Mouse (Mus musculus) midbrain, postnatal 0 days (tissue): ENCODE results near the gene Cop1. TPM values are rescaled to one million over a fixed set of nuclear protein-coding genes. Genes with fewer than 3 reads are reported as not detected.

Experiments
- ATAC-seq: fragments of 200-750 bp; cut with Nextera tagmentation; 2 replicates; pipeline ENCODE4 v1.8.0; 2017; ENCODE audit warnings: moderate number of reproducible peaks, mild to moderate bottlenecking, moderate TSS enrichment, moderate library complexity; ENCODE audit not compliant: low FRiP score
- DNase-seq: peaks from one replicate; pipeline ENCODE4 v3.0.0-alpha.2; 2015; ENCODE audit warnings: low spot score
- H3K27ac ChIP-seq: fragments of 300-500 bp; sonication (generic); 2 replicates; pipeline ENCODE4 v1.5.1; 2014; ENCODE audit warnings: low read depth, mild to moderate bottlenecking, low read length, mixed read lengths
- H3K27me3 ChIP-seq: fragments of 300-500 bp; sonication (generic); 2 replicates; pipeline ENCODE4 v1.6.1; 2014; ENCODE audit warnings: low read length, control low read depth, mixed read lengths; ENCODE audit not compliant: insufficient read depth
- H3K36me3 ChIP-seq: fragments of 300-500 bp; sonication (generic); 2 replicates; pipeline ENCODE4 v1.6.1; 2014; ENCODE audit warnings: low read length, control low read depth, mixed read lengths; ENCODE audit not compliant: insufficient read depth
- H3K4me1 ChIP-seq: fragments of 300-500 bp; sonication (generic); 2 replicates; pipeline ENCODE4 v1.6.1; 2014; ENCODE audit warnings: mild to moderate bottlenecking, control low read depth, antibody characterized with exemption, low read length, mixed read lengths; ENCODE audit not compliant: insufficient read depth
- H3K4me2 ChIP-seq: fragments of 300-500 bp; sonication (generic); 2 replicates; pipeline ENCODE4 v1.6.1; 2014; ENCODE audit warnings: low read depth, mild to moderate bottlenecking, low read length, mixed read lengths; ENCODE audit not compliant: poor library complexity, severe bottlenecking
- H3K4me3 ChIP-seq: fragments of 300-500 bp; sonication (generic); 2 replicates; pipeline ENCODE4 v1.5.1; 2014; ENCODE audit warnings: low read depth, mild to moderate bottlenecking, low read length, moderate library complexity
- H3K9ac ChIP-seq: fragments of 300-500 bp; sonication (generic); replicated peaks from 2 replicates; pipeline ENCODE4 v1.6.1; 2014; ENCODE audit warnings: mild to moderate bottlenecking, low read length, moderate library complexity, mixed read lengths; ENCODE audit not compliant: poor library complexity, severe bottlenecking
- H3K9me3 ChIP-seq: fragments of 300-500 bp; sonication (generic); 2 replicates; pipeline ENCODE4 v1.6.1; 2016; ENCODE audit warnings: low read length, control low read depth
- CTCF ChIP-seq: IDR thresholded peaks from 2 replicates; pipeline ENCODE4 v1.5.1; 2016; ENCODE audit warnings: antibody characterized with exemption, mild to moderate bottlenecking
- WGBS: fragments of 180-500 bp; shearing (Covaris S2); extraction: QIAGEN DNeasy Blood & Tissue Kit; methylation state at CpG from one replicate; pipeline ENCODE4 v1.1.7; 2014; 5-methylcytosine and 5-hydroxymethylcytosine counted together
- polyA plus RNA-seq: library from polyadenylated mRNA; unstranded; fragments of >200 nt; fragmentation: Nextera tagmentation; extraction: Ambion mirVana; gene quantifications from 2 replicates; pipeline ENCODE4 v1.2.1, GENCODE M21; 2015
- total RNA-seq: library from RNA; depleted of rRNA; stranded (reverse); fragments of >200 nt; gene quantifications from 2 replicates; pipeline ENCODE4 v1.2.3, GENCODE M21; 2014

Gene Cop1
- total and polyA plus RNA-seq, 2 experiments from 2014 or later: 59.7 to 122 TPM

GRCm38 (mm10) chr1:159301418-159302082 lies 69.4 kb downstream of the Cop1 start:
- no peak for TF ChIP-seq CTCF
- H3K4me1 ChIP-seq: no peaks in the 10 kb centered on the region
- no peak overlapping the region for H3K9ac ChIP-seq
- H3K4me3 ChIP-seq: no peak overlapping the region
- 95% methylated on average over 7 of the region's 7 CpGs for WGBS
- H3K9me3 ChIP-seq: no peaks in the 10 kb centered on the region
- H3K4me2 ChIP-seq: no peak overlapping the region
- DNase-seq (no peak), ATAC-seq (no peak)
- H3K27ac ChIP-seq: no peak overlapping the region
- H3K36me3 ChIP-seq: no peaks in the 10 kb centered on the region
- H3K27me3 ChIP-seq: no peaks in the 10 kb centered on the region

GRCm38 (mm10) chr1:159313625-159314024 lies 81.5 kb downstream of the Cop1 start:
- Histone ChIP-seq H3K9ac (no peak overlapping the region), H3K4me1 (no peaks in the 10 kb centered on the region), H3K27ac (no peak overlapping the region), H3K36me3 (0 out of 2 replicates have a peak, but pooled peaks cover 4% of the 10 kb centered on the region), H3K27me3 (no peaks in the 10 kb centered on the region), H3K9me3 (no peaks in the 10 kb centered on the region), H3K4me3 (no peak overlapping the region), H3K4me2 (no peak overlapping the region)
- TF ChIP-seq CTCF: peak; percentile 27; the same call in 1 of the 2 replicates
- no peak for DNase-seq
- 74% methylated on average over 2 of the region's 2 CpGs for WGBS
- no peak for ATAC-seq

GRCm38 (mm10) chr1:159322586-159322985 lies 90.5 kb downstream of the Cop1 start:
- peak; percentile 49 for TF ChIP-seq CTCF
- no peak overlapping the region for H3K4me3 ChIP-seq
- no peaks in the 10 kb centered on the region for H3K9me3 ChIP-seq
- ATAC-seq (no peak), DNase-seq (no peak)
- H3K27ac ChIP-seq: no peak overlapping the region
- 0 out of 2 replicates have a peak, but pooled peaks cover 2% of the 10 kb centered on the region for H3K36me3 ChIP-seq
- H3K4me1 ChIP-seq: no peaks in the 10 kb centered on the region
- H3K4me2 ChIP-seq: no peak overlapping the region
- H3K9ac ChIP-seq: no peak overlapping the region
- WGBS: 85% methylated on average over 1 of the region's 1 CpGs
- no peaks in the 10 kb centered on the region for H3K27me3 ChIP-seq

- Histone ChIP-seq H3K27me3 (no peaks in the 10 kb centered on the region), H3K36me3 (peaks cover 10% of the 10 kb centered on the region; the same call in 1 of the 2 replicates), H3K4me2 (no peak overlapping the region), H3K4me1 (no peaks in the 10 kb centered on the region), H3K9ac (no peak overlapping the region), H3K4me3 (no peak overlapping the region), H3K27ac (no peak overlapping the region), H3K9me3 (no peaks in the 10 kb centered on the region)
- peak; percentile 29 for DNase-seq
- TF ChIP-seq CTCF: no peak
- WGBS: 72% methylated on average over 4 of the region's 4 CpGs
- ATAC-seq: no peak; the same call in 1 of the 2 replicates
Observed at GRCm38 (mm10) chr1:159331008-159331407, 98.9 kb downstream of the Cop1 start.

- no peak for DNase-seq
- Histone ChIP-seq H3K9ac (no peak overlapping the region), H3K36me3 (peaks cover 8% of the 10 kb centered on the region; the same call in 1 of the 2 replicates), H3K27me3 (no peaks in the 10 kb centered on the region), H3K4me1 (no peaks in the 10 kb centered on the region), H3K27ac (no peak overlapping the region), H3K4me2 (no peak overlapping the region), H3K4me3 (no peak overlapping the region), H3K9me3 (no peaks in the 10 kb centered on the region)
- no peak for TF ChIP-seq CTCF
- 83% methylated on average over 4 of the region's 4 CpGs for WGBS
- no peak for ATAC-seq
Observed at GRCm38 (mm10) chr1:159334157-159334556, 102.0 kb downstream of the Cop1 start.

- H3K27me3 ChIP-seq: no peaks in the 10 kb centered on the region
- no peak overlapping the region for H3K27ac ChIP-seq
- no peak overlapping the region for H3K4me2 ChIP-seq
- WGBS: 59% methylated on average over 2 of the region's 2 CpGs
- H3K9ac ChIP-seq: no peak overlapping the region
- ATAC-seq (no peak), DNase-seq (no peak)
- no peaks in the 10 kb centered on the region for H3K4me1 ChIP-seq
- no peaks in the 10 kb centered on the region for H3K9me3 ChIP-seq
- TF ChIP-seq CTCF: no peak
- peaks cover 8% of the 10 kb centered on the region; the same call in 1 of the 2 replicates for H3K36me3 ChIP-seq
- no peak overlapping the region for H3K4me3 ChIP-seq
Observed at GRCm38 (mm10) chr1:159342355-159342754, 110.2 kb downstream of the Cop1 start.
